Mouse (Mus musculus) granulocyte monocyte progenitor cell, adult 5-6 weeks (primary cell): ENCODE data around the gene Mfsd14a. TPM values are rescaled to one million over a fixed set of nuclear protein-coding genes. Genes with fewer than 3 reads are reported as not detected.
"Not testable (repeated sequence)": the region's sequence is repeated elsewhere in the genome, so short reads cannot be mapped to it uniquely, and the experiment has no call there.

Experiments
- ATAC-seq: replicated peaks from 2 replicates; pipeline ENCODE4 v1.8.0; 2016; ENCODE audit warnings: mild to moderate bottlenecking, moderate TSS enrichment, inconsistent platforms; ENCODE audit not compliant: poor library complexity, severe bottlenecking
- total RNA-seq, 2 experiments: library from RNA; stranded (forward) in 1 of 2; stranded (reverse) in 1 of 2; fragments of 200-712, 200-1000 nt in 1 of 2; fragments of >200 nt in 1 of 2; fragmentation: Nextera tagmentation in 1 of 2; gene quantifications; 2 replicates each; pipeline ENCODE4 v1.2.3; 2014 to 2017

Gene Mfsd14a
- total RNA-seq (2014; fragmentation: Nextera tagmentation) (52.3 and 64.6 TPM in 2 replicates), total RNA-seq (2017) (67.0 and 95.5 TPM in 2 replicates)

DNA sequence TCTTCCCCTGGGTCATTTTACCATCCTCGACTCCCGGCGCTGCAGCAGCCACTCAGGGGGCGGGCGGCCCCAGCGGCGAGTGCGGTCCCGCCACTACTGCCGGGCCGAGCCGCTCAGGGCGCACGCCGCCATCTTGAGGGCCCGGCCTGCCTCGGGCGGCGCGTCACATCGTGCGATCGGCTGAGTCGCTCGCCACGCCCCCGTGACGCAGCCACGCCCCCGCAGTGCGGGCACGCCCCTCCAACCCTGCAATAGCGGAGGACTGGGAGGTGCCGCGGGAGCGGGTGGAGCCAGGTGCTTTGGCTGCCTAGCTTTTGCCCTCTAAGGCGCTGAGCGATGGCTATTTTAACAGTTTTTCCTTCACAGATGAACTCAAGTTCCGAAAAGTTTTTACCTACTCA is at the start of gene Mfsd14a:
Gene Mfsd14a (minus strand): TSS at position 215 of the 401 bp plus-strand sequence.
- ATAC-seq = peak; percentile 93

DNA sequence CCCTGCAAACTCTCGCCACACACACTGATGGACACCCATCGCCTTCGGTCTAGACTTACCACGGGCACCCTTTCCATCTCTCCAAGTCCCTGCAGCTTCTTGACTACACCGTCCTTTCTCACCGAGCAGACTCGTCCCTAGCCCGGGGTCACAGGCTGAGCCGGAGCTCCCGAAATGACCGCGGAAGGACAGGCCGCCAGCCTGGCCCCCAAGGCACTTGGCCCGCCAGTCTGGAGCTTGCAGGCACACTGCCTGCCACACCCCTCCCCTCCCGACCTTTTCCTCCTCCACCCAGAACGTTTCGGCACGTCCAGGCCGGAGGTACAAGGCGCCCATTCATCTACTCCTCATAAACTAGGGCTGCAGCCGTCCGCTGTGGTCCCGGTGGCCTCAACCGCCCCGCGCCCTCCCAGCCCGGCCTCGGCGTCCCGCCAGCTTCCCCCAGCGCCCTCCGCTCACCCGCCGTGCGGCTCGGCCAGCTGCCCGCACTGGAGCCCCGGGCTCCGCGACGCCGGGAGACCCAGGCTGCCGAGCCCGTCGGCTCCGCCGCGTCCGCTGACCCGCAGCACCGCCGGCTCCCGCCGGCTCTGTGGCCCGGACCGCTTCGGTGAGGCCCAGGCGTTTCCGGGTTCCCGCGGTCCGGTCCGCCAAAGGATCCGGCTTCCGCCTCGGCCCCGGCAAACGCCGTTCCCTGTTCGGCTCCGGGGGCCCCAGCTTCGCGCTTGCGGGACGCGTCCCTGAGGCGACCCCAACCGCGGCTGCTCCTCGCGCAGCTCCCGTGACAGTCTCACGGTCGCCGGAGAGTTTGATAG is 49.4 kb upstream of the Mfsd14a start:
- ATAC-seq = peak; percentile 93

DNA sequence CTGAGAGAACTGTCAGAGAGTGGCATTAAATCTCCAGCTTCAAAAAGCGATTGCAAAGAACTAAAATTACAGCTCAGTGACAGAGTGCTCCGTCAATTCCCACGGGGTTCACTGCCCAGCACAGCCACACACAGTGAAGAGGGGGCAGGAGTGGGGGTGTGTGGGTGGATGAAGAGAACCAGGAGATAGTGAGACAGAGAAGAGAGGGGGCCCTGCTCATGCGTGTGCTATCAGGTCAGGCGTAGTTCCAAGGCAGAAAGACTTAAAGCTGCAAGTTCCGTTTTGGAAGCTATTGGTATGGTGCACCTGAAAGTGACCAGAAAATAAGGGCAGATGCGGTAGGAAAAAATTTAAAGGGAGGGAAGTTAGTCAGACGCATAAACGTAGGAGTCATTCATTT is 48.5 kb upstream of the Mfsd14a start:
- ATAC-seq = 0 out of 2 replicates have a peak, but pooled peaks have one; percentile 10

DNA sequence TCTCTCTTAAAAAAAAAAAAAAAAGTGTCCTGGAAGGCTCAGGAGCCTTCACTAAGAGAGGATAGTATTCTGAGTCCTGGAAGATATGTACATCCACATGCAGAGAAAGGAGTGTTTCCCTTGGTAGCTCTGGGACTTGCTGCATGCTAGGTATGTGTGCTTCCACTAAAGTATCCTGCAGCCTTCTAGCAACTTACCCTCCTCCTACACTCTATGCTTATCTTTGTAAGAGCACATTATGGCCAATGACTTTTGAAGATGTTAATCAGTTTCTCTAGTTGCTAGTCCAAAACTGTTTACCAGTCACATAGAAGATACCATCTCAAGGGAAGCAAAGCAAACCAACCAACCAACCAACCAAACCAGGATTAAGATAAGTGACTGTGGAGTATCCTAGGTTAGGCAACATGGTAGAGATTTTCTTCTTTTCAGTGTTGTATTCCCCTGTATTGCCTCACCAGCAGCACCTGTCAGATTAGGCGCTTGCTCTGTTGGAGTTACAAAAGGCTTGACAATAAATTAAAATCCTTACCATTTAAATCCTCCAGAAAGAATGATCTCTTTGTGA is 43.2 kb upstream of the Mfsd14a start:
- ATAC-seq = no peak

DNA sequence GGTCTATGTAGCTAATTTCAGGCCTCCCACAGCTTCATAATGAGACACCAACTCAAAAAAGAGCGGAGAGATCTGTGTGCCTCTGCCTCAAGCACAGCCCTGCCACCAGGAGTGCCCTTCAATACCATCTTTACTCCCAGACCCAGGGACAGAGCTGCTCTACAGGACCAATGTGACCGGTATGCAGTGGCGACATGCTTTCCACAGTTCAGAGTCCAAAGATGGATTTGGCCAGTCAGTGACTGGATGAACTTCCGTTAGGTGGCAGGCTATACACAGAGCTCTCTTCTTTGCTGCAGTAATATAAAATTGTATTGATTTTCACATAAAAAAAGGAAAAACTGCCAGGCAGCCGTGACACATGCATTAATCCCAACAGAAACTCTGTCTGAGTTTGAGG is 41.4 kb upstream of the Mfsd14a start:
- no peak for ATAC-seq

DNA sequence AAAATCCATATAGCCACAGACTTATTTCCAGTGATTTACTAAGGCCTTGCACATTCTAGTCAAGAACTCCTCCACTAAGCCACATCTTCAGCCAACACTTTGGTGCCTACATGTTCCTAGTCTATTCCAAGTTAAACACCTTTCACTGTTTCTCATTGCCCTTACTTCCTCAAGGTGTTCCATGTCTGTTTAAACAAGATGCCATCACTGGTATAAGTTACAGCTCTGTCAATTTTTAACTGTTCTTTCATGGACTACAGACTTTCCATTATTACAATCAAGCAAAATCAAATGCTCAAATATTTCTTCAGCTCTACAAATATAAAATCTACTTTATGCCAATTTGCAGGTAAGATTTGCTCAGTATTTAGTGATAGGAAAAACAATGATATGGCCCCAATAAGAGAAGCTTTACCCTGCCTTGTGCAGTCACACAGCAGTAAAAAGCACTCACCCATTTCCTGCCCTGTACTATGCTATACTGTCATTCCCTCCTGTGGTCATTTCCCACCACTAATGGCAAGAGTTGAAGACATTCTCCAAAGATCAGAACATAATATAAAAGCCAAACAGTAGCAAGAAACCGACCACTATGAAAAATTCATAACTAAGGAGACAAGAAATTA is 40.3 kb upstream of the Mfsd14a start:
- no peak for ATAC-seq

DNA sequence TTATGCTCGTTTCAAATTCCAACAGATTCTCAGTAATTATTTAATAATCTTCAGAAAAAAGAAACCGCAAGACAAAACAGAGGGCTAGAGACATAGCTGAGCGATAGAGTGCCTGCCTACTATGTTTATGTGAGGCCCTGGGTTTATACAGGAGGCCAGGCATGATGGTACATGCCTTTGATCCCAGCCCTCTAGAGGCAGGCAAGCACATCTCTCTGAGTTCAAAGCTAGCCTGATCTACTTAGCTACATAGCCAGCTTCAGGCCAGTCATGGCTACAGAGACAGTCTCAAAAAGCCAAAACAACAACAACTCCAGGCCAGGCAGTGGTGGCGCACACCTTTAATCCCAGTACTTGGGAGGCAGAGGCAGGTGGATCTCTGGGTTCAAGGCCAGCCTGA is 39.1 kb upstream of the Mfsd14a start:
- ATAC-seq = no peak

DNA sequence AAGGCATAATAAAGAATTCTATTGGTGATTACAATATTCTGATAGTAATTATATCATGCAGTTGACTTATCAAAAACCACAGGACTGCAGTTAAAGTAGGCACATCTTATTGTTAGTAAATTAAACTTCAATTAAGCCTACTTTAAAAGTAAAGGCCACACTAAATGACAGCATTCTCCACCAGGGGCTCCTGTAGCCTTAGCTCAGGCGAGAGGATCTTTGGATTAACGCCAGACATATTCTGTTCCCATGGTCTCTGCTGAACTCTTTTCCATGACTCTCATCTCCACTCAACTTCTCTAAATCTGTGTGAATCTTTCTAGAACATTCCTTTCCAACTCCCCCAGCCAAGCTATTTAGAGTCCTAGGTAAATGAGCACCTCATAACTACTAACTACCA is 36.3 kb upstream of the Mfsd14a start:
- ATAC-seq = no peak

DNA sequence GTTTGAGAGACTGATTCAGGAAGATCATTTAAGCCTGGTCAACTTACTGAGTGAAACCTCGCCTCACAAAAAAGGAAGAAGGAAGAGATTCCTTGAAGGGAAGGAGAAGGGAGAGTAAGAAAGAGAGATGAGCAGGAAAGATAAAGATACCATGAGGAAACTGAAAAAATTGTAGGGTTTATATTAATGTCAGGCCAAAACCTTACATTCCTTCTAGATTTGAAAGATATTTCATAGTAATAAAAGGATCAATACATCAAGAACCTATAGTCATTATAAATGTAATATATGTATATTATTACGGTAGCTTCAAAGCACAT is 33.1 kb upstream of the Mfsd14a start:
- no peak for ATAC-seq

DNA sequence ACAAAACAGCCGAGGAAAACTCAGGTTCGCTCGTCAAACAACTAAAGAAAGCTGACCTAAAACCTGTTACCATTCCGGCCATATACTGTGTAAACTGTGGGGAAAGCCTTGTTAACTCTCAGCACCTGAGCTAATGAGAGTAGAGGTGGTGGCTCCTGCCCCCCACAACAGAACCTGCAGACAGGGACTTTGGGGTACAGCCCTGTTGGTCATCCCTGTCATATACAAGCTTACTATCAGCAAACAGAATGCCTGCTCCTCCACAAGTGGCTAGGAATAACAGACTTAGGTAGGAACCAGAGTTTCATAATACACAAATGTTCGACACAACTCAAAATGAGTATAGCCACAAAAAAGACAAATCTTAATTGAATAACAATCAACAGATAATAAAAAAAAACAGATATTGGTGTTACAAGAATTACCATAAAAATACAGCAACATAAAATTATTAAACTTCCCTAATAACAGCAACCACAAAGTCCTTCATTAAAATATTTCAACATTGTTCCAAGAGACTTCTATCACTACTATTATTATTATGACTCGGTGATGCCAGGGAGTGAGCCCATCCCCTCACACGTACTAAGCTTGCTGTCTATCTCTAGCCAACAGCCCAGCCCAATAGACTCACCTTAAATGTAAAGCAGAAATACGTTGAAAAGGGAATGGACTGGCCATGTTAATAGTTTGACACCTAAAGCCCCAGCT is 32.6 kb upstream of the Mfsd14a start:
- ATAC-seq = no peak

DNA sequence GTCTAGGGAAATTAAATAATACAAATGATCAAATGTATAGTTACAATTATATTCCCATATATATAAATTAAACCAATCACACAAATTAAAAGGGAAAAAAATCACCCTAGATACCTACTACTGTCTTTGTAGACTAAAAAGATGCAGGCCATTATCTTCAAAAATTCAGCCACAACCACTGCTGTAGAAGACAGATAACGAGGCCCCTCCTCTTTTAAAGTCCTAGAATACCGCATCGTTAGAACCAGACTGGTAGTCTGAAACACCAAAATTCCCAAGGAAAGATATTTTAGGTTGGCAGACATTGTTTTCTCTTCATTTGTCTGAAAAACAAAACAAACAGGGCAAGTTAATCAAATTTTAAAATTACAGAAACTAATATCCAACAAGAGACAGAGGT is 31.8 kb upstream of the Mfsd14a start:
- no peak for ATAC-seq

DNA sequence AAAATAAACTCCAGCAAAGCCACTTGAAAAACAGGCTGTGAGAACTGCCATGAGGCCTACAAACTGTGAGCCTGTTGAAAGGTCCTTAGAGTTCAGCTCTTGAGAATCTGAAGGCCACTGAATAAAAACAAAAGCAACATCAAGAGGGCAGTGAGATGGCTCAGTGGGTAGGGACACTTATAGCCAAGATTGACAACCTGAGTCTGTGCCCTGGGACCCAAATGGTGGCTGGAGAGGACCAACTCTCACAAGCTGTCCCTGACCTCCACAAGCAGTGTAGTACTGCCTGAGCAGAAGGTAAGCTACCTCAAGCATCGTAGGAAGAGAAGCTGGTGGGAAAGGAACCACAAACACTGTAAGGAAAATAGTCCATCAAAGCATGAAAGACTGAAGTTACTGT is 18.7 kb upstream of the Mfsd14a start, which contains the start of gene Gm43191:
Gene Gm43191 (minus strand): TSS at position 101 of the 400 bp plus-strand sequence.
- no peak for ATAC-seq

DNA sequence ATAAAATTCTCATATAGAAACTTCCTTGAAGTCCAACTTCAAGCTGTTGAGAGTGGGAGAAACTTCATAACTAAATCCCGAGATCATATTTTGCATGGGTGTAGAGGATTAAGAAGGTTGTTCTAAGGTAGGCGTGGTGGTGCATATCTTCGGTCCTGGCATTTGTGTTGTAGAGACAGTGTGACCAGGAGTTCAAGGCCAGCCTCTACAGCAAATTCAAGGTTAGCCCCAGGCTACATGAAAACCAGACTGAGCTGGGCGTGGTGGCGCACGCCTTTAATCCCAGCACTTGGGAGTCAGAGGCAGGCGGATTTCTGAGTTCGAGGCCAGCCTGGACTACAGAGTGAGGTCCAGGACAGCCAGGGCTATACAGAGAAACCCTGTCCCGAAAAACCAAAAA is 1.8 kb upstream of the Mfsd14a start:
- not testable (repeated sequence) for ATAC-seq

DNA sequence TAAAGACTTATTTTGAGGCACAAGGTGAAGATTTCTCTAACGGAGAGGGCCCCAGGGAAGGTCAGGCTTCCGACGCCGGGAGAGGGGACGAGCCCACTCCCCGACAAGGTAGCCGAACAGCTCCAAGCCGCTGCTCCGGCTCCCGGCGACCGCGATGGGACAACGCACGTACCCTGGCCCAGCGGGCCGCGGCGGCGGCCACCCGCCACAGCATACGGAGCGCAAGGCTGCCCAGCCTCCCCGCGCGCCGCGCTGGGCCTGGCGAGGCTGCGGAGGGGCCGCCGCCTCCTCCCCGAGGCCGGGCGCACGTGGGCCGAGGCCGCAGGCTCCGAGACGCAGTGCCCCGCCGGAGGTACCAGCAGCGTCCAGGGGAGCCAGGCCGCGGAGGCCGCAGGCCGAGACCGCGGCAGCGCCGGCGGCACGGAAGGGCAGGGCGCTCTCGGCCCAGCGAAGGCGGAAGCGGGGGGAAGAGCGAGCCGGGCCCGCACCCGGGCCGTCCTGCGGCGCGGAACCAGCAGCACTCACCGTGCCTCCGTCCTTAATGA is 535 bp downstream of the Mfsd14a start:
- peak; percentile 71 for ATAC-seq

DNA sequence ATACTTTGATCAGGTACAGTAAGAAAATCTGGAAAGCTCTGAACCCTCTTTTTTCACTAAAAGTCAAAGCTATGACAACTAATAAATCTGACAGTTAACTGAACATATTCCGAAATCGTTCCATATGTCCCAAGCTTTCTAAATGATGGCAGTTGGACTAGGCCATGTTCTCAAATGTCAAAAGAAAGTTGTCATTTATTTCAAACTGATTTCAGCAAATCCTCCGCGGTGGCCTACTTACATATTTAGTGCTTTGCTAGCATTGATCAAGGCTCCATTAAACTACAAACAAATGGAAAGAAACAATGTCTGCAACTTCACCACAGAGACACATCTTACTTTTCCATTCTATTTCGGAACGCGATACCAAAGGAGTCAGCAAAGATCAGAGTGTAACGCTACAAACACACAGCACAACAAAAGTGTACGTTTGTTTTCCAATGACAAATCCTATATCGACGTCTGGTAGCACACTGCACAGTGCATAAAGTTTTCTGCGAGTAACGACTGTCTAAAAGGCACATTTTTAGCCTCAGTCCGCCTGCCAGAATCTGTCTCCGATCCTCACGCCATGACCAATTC is 1.1 kb downstream of the Mfsd14a start:
- ATAC-seq = no peak

DNA sequence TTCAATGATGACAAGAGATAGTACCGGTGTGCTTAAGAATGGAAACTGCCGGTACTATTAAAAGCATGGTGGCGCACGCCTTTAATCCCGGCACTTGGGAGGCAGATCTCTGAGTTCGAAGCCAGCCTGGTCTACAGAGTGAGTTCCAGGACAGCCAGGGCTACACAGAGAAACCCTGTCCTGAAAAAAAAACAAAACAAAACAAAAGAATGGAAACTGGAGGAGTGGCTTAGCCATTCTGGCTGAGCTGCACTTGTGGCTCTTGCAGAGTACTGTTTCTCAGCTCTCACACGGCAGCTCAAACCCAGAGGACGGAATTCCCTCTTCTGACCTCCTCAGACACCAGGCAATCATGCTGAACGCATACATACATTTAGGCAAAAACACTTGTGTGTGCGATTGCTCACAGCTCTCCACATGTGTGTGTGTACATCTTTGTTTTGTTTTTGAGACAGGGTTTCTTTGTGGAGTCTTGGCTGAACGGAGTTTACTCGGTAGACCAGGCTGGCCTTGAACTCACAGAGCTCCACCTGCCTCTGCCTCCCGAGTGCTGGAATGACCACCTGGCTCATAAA is 2.5 kb downstream of the Mfsd14a start:
- no peak for ATAC-seq

DNA sequence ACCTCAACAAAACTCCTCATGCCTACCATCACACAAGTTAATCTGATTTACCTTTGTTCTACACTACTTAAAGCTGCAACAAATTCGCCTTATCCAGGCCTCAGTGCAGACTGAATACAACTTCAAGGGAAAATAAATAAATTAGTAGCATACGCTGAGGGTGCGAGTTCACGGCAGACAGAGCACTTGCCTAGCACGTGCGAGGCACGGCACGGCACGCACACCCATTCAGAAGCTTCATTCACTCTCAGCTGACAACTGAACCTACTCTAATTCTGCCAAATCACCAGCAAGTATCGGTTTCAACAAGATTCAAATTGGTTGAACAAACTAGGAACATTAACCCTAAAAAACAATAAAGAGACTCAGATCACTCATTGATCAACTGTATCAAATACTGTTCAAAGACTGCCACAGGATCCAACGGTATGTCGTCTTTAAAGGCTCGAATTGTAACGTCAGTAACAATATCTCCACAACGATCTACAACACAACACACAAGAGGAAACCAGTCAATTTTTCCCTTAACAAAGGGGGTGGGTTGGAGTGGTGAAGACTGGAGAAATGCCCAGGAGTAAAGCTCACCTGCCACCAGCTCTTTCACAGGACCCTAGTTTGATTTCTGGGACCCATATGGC is 3.4 kb downstream of the Mfsd14a start:
- no peak for ATAC-seq

DNA sequence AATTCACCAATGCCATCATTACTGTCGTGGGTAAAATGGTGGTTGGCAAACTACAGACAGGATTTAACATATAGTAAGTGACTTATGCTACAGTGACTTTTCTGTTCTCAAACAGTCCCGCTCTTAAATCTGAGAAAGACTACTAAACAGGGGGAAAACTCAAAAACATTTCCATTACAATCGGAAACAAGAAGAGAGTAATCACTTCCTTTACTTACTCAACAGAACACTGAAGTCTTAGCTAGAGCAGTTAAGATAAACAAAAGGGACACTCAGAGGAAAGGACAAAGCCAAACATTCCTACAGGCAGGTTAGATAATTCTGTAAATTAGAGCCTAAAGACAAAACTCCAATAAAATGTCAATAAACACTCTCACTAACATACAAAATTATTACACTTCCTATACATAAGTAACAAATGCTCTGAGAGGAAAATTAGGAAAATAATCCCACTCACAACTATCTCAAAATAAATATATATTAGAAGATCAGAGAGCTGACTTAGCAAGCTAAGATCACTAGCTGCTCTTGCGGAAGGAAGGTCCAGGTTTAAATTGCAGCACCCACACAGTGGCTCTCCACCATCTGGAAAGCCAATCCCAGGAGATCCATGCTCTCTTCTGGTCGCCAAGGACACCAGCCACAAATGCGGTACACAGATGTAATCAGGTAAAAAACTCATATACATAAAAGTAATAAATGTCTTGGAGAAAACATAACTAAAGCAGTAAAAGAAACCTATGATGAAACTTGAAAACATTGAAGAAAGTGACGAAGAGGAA is 6.1 kb downstream of the Mfsd14a start:
- no peak for ATAC-seq

DNA sequence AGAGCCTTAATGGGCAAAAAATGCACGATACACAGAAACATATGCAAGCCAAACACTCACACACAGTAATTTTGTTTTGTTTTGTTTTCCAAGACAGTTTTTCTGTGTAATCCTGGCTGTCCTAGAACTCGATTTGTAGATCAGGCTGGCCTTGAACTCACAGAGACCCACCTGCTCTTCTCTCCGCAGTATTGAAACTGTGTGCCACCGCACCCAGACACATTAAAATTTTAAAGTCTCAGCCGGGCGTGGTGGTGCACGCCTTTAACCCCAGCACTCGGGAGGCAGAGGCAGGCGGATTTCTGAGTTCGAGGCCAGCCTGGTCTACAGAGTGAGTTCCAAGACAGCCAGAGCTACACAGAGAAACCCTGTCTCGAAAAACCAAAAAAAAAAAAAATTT is 8.4 kb downstream of the Mfsd14a start:
- not testable (repeated sequence) for ATAC-seq
